Mouse (Mus musculus): Measurements from ENCODE around the gene Nrip1.
A peak's percentile ranks its signal among the peaks of the same experiment; 100 is the strongest.

Nrip1 gene

DNA sequence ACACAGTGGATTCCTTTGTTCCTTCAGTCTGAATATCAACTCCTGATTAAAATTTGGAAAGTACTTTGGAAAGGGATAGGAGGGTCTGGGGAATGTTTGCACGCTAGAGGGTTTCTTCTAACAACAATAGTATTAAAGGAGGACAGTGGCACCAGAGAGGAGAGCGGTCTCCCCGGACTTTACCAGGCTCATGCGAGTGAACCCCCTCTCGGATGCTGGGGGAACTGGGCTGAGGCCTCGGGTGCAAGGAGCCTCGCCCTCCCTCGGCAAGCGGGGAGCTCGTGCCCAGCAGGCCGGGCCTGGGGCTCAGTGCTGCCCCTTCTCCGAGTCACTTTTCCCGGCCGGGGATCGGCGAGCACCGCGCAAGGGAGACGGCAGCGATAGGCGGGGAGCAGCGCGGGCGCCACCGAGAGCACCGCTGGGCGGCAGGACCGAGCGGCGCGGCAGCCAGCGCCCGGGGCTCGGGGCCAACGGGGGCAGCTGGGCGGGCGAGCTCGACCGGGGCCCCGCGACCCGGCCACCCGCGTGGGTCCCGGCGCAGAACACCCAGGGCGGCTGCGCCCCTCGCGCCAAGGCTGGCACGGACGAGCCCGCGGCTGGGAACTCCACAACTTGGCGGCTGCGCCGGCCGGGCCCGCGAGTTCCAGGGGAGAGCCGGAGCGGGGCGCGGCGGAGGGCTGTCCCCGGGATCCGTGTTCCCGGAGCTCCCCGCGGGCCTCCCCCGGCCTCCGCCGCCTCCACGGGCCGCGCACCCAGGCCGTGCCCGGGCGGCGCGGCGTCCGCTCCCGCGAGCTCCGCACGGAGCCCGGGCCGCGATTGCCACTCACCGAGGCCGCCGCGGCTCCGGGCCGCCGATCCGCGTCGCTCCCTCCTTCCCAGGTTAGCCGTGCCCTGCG, 1.3 kb downstream of the Nrip1 start:
- DNase-seq (ENCODE audit: low read depth, low spot score): peak; percentile 55

DNA sequence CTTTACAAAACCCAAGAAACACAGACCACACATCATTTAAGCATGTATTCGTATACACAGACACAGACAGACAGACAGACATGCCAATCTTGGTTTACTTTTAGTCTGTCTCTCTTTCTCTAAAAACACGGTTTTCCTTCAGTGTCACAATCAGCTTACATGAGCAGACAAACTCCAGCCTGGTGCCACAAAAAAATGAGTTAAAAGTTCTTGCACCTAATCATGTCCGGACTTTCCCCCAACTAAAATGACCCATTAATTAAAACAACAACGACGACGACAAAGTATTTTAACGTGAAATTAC, 2.1 kb downstream of the Nrip1 start:
- DNase-seq (ENCODE audit: low read depth, low spot score): peak; percentile 26

DNA sequence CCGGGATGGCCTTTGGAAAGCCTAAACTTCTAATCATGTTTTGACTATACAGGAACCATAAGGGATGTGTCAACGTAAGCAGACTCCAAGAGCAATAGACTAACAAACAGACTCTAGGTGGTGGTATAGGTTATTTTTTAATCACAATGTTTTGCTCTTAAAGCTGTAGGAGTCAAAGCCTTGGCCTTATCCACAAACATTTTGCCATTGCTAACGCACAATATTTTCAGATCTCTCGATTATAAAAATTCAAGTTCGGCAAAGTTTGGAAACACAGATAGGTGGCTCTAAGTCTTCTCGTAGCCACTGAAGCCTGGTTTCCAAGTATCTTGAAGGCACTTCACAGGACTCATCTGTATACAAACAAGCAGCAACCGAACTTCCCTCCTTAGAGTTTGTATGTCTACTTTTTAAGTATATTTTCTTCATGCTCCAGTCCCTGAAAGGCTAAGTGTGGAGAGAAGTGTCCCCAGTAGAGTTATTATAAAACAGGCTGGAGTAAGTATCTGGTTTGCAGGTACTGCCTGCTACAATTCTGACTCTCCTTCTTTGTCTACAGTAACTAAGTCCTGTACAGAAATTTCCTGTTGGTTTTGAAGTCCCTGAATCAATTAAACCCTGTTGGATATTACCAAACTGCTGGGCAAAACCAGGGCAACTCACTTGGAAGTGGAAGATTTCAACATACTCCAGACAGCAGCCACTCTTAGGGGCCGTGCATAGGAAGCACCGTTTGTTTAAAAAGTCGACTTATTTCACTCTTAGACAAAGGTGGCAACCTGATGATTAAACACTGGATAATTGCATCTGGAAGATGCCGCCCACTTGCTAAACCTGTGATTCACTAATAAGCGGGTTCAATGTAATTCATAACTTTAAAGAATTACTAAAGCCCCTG, 2.7 kb downstream of the Nrip1 start:
- DNase-seq (ENCODE audit: low read depth, low spot score): peak; percentile 35

DNA sequence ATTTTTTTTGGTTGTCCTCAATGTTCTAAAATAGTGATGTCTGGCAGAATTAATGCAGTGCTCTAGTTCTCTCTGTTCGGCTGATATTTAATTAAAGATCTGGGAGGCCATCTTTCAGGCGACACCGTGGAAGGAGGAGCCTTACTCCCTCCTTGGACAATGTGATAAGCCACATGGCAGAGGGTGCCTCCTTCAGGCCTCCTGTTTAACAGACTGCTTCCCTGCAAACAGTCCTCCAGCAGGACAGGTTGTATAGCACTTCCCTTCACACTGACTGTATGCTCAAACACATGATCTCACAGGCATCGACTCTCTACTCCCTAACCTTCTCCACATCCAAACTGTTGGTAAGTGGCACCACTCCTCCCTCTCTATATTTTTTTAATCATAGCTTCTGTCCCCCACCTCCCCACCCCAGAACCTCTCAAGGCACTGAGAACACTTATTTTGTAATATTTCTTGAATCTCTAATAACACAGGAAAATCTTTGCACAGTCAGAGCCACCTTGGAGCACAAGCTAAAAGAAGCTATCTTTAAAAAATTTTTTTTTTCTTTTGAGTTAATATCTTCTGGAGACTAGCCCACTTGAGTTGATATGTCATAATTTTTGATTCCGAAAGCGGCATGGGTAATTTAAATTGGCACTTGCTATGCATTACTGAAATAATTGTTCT, 3.4 kb downstream of the Nrip1 start:
- peak; percentile 70 for DNase-seq (ENCODE audit: low read depth, low spot score)

GRCm38 (mm10) chr16:76369236-76369635, 4.4 kb downstream of the Nrip1 start:
- no peak for DNase-seq (ENCODE audit: low read depth, low spot score)

- no peak for DNase-seq (ENCODE audit: low read depth, low spot score)
Observed at GRCm38 (mm10) chr16:76367261-76367908, 6.2 kb downstream of the Nrip1 start.

GRCm38 (mm10) chr16:76365790-76366406, 7.7 kb downstream of the Nrip1 start:
- DNase-seq (ENCODE audit: low read depth, low spot score): no peak

DNA sequence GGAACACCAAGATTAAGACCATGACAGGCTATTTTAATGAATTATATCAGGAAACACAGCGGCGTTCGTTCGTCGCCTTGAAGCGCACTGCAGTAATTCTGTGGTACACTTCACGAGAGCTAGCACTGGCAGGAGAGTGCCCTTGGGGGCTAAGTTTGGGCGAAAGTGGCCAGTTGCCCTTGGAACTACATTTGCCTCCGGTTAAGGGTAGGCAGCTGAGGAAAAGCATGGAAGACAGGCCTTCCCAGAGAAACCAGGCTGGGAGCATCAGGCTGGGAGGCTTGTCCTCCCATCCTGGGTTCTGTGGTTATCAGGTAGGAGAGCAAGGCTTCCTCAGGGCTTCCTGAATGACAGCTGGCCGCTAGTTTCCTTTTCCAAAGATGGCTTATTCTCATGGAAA, 8.4 kb downstream of the Nrip1 start:
- DNase-seq (ENCODE audit: low read depth, low spot score): no peak

- no peak for DNase-seq (ENCODE audit: low read depth, low spot score)
Observed at GRCm38 (mm10) chr16:76363641-76364040, 10.0 kb downstream of the Nrip1 start.

- DNase-seq (ENCODE audit: low read depth, low spot score): no peak
Observed at GRCm38 (mm10) chr16:76362982-76363381, 10.6 kb downstream of the Nrip1 start.

DNA sequence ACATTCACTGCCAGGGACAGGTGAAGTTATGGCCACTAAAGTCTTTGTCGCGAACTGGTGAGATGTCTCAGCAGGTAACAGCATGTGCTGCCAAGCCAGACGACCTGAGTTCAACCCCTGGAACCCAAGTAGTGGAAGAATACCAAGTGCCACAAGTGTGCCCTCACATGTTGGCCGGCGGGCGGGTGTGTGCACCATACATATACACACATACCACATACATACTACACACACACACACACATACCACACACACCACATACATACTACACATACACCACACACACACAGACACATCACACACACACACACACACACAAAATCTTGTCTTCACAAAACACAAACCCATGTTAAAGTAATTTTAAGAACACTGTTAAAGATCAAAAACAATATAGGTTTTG, 13.2 kb downstream of the Nrip1 start:
- DNase-seq (ENCODE audit: low read depth, low spot score): no peak

DNA sequence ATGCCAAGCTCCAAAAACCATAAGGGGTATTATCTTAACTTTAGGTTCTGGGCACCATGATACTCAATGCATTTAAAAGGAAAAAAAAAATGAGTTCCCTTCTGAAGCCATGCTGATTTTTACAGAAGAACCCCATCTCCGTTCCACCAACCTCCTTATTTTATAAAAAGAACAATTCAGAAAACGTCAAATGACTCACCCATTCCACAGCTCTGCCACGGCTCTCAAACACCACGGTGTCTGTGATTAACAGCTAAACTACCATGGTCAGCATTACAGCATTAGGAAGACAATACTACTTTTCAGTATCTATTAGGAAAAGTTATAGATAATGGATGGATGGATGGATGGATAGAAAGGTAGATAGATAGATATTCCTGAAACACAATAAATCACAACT, 14.9 kb downstream of the Nrip1 start:
- DNase-seq (ENCODE audit: low read depth, low spot score): no peak

GRCm38 (mm10) chr16:76358128-76358748, 15.4 kb downstream of the Nrip1 start:
- DNase-seq (ENCODE audit: low read depth, low spot score): no peak

GRCm38 (mm10) chr16:76357155-76357554, 16.5 kb downstream of the Nrip1 start:
- no peak for DNase-seq (ENCODE audit: low read depth, low spot score)

DNA sequence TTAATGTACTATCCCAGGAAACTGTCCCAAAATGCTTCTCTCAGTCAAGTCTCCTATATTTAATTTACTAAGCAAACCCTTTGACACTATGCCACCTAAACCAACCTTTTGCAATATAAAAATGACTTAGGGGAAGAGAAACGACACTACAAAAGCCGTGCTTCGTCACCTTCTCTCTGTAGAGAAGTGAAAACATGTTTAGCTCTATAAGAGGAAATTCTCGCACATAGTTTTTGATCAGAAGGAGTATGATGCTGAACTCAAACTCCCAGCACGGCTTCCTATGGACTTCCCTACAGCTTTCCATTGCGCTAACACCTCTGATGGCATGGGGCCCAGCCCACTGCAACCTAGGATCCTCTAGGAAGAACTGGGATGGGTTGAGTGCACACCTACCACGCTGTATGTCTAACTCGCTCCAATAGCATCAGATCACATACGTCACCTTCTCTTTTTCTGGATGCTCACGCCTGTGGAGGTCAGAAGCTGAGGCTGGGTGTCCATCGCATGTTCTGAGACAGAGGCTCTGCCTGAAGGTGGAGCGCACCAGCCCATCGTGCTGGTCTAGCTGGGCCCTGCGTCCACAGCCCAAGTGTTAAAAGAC, 17.6 kb downstream of the Nrip1 start:
- DNase-seq (ENCODE audit: low read depth, low spot score): no peak

DNA sequence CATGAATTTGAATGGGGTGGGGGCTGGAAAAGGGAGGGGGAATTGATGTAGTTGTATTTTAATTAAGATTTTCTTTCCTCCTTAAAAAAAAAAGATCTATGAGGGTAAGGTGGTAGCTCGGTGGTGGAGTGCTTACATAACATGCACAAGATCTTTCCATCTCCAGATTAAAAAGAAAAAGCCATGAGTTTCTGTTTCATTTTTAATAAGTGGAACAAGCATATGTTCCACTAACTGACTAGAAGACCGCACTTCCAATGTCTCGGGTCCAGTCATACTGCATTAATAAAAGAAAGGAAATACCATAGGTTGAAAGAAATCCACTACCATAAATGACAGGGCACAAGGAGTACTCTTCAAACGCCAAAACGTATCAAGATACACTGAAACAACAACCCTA, 18.4 kb downstream of the Nrip1 start:
- DNase-seq (ENCODE audit: low read depth, low spot score): no peak

DNA sequence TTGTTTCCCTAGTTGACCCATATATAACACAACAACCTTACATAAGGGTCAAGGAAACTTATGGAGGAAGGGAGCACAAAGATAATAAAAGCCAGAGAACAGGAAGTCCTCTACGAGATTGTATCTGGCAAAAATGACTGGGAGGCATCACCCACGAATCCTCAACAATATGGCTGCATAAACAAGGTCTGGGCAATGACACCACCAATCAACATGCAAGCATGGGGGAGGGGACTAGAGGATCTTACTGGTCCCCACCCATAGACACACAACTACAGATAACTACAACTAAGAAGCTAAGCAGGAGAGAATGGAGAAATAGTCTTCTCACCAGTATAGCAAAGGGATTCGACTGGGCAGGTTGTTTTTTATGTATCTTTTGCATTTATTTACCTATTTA, 18.8 kb downstream of the Nrip1 start:
- peak; percentile 49 for DNase-seq (ENCODE audit: low read depth, low spot score)

DNA sequence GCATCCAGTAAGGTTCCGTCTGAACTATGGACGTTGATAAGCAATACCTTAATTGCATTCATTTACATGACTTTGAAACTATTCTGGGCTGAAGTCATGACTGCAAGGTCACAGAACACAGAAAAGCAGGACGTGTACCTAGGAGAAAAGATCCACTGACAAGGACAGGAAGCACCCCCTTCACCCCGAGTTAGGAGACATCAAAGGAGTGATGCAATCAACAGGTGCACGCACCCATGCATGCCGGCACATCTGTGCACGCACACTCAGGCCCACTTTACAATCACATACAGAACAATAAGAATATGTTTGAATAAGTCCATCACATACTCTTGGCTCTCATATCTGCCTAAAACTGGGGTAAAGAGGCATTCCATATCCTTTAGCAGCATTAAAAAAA, 19.3 kb downstream of the Nrip1 start:
- no peak for DNase-seq (ENCODE audit: low read depth, low spot score)

DNA sequence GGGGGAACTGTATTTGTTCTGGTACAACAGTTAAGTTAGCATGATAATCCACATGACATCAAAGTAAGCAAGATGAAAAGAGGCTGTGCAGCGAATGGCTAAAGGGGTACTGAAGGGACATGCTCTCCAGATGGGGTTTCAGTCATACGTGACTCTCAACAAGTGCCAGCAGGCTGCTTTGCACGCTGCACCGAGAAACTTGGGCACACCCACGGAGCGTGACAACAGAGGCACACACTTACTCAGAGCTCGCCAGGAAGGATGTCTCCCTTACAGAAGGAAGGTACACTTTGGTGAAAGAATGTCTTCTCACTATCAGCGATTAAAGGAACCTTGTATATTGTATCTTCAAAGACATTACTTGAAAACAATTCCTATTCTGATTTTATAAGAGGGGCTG, 22.7 kb downstream of the Nrip1 start:
- no peak for DNase-seq (ENCODE audit: low read depth, low spot score)

DNA sequence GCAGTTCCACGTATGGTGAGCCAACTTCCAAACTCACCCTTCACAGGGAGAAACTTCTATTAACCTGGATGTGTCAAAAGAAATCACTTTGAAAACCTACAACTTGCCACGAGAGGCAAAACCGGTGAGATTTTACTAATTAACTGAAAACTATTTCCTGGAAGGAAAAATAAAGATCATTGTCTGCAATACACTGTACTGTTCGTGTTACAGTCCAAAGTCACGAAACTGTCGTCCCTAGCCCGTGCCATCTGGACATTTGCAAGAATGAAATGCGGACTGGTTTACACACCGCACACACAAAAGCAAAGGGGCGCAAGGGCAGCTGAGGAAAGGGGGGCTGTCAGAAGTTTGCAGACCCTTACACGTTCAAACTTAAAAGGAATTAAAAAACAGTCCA, 24.6 kb downstream of the Nrip1 start:
- DNase-seq (ENCODE audit: low read depth, low spot score): no peak
